Mouse (Mus musculus): Measurements from ENCODE around the gene Defb13. TPM values are rescaled to one million over a fixed set of nuclear protein-coding genes. Genes with fewer than 3 reads are reported as not detected.
"Not testable (repeated sequence)": the region's sequence is repeated elsewhere in the genome, so short reads cannot be mapped to it uniquely, and the experiment has no call there.

Defb13 gene
- not detected in 2 replicates for polyA plus RNA-seq (2015; fragmentation: Nextera tagmentation; extraction: Ambion mirVana)

- 90% methylated on average over 6 of the region's 6 CpGs for WGBS
These were observed at the start of gene Defb13 for GRCm38 (mm10) chr8:21946462-21946861. Gene Defb13, plus strand, starts transcription at chr8:21946762.

GRCm38 (mm10) chr8:21906290-21906689 lies 40.3 kb upstream of the Defb13 start, which contains the start of gene Defb11:
Gene Defb11, minus strand, starts transcription at chr8:21906412.
- H3K9ac ChIP-seq, result not testable (repeated sequence)
- peak; percentile 64; the same call in 1 of the 2 replicates for ATAC-seq (ENCODE audit: low FRiP score, low read depth)

More at GRCm38 (mm10) chr8:21946462-21946861, at the start of gene Defb13:
- no peak within 1 kb of the TSS for H3K27ac ChIP-seq
- no peaks in the 10 kb centered on the region for H3K36me3 ChIP-seq
- H3K4me3 ChIP-seq, result no peak within 1 kb of the TSS
- H3K9ac ChIP-seq, result no peak within 1 kb of the TSS
- H3K4me2 ChIP-seq (replicated peaks), result no peak within 1 kb of the TSS
- H3K9me3 ChIP-seq, result no peaks in the 10 kb centered on the region
- no peaks in the 10 kb centered on the region for H3K27me3 ChIP-seq
- no peaks in the 10 kb centered on the region for H3K4me1 ChIP-seq
- no peak for ATAC-seq (ENCODE audit: low FRiP score, low read depth)

GRCm38 (mm10) chr8:21911931-21912330 lies 34.6 kb upstream of the Defb13 start:
- no peak for ATAC-seq (ENCODE audit: low FRiP score, low read depth)
- 7% methylated on average over 1 of the region's 1 CpGs for WGBS

More at GRCm38 (mm10) chr8:21906290-21906689, 40.3 kb upstream of the Defb13 start, which contains the start of gene Defb11:
- H3K9me3 ChIP-seq; H3K4me3 ChIP-seq; H3K4me1 ChIP-seq; H3K4me2 ChIP-seq (replicated peaks); H3K27me3 ChIP-seq; H3K36me3 ChIP-seq; H3K27ac ChIP-seq: not testable (repeated sequence)

GRCm38 (mm10) chr8:21912554-21912953 lies 34.0 kb upstream of the Defb13 start:
- no peak overlapping the region for H3K4me3 ChIP-seq
- H3K36me3 ChIP-seq, result no peaks in the 10 kb centered on the region
- H3K9ac ChIP-seq, result no peak overlapping the region
- no peak for ATAC-seq (ENCODE audit: low FRiP score, low read depth)
- H3K4me1 ChIP-seq, result no peaks in the 10 kb centered on the region
- no peak overlapping the region for H3K4me2 ChIP-seq (replicated peaks)
- no peaks in the 10 kb centered on the region for H3K9me3 ChIP-seq
- no peak overlapping the region for H3K27ac ChIP-seq
- no peaks in the 10 kb centered on the region for H3K27me3 ChIP-seq
- WGBS, result 33% methylated on average over 2 of the region's 2 CpGs

More at GRCm38 (mm10) chr8:21911931-21912330, 34.6 kb upstream of the Defb13 start:
- Histone ChIP-seq H3K9ac (no peak overlapping the region), H3K27me3 (no peaks in the 10 kb centered on the region), H3K4me2 (replicated peaks) (no peak overlapping the region), H3K4me3 (no peak overlapping the region), H3K27ac (no peak overlapping the region), H3K4me1 (peaks cover 2% of the 10 kb centered on the region; the same call in 1 of the 2 replicates), H3K9me3 (no peaks in the 10 kb centered on the region), H3K36me3 (no peaks in the 10 kb centered on the region)

- Histone ChIP-seq H3K4me2 (replicated peaks) (no peak overlapping the region), H3K27ac (no peak overlapping the region), H3K27me3 (no peaks in the 10 kb centered on the region), H3K9me3 (no peaks in the 10 kb centered on the region), H3K4me3 (no peak overlapping the region), H3K9ac (no peak overlapping the region), H3K36me3 (no peaks in the 10 kb centered on the region), H3K4me1 (no peaks in the 10 kb centered on the region)
- ATAC-seq (ENCODE audit: low FRiP score, low read depth), result no peak
- 81% methylated on average over 3 of the region's 3 CpGs for WGBS
These were observed 30.9 kb upstream of the Defb13 start for GRCm38 (mm10) chr8:21915625-21916024.

GRCm38 (mm10) chr8:21930754-21931153 lies 15.8 kb upstream of the Defb13 start:
- not testable (repeated sequence) for H3K4me3 ChIP-seq; H3K4me1 ChIP-seq; ATAC-seq (ENCODE audit: low FRiP score, low read depth); H3K27ac ChIP-seq; H3K9me3 ChIP-seq; H3K36me3 ChIP-seq; H3K9ac ChIP-seq; H3K27me3 ChIP-seq; H3K4me2 ChIP-seq (replicated peaks)
- WGBS, result 85% methylated on average over 3 of the region's 3 CpGs

- H3K9me3 ChIP-seq, result no peaks in the 10 kb centered on the region
- no peak for ATAC-seq (ENCODE audit: low FRiP score, low read depth)
- no peak within 1 kb of the TSS for H3K4me2 ChIP-seq (replicated peaks)
- H3K4me1 ChIP-seq, result no peaks in the 10 kb centered on the region
- H3K36me3 ChIP-seq, result no peaks in the 10 kb centered on the region
- H3K27ac ChIP-seq, result no peak within 1 kb of the TSS
- no peak within 1 kb of the TSS for H3K4me3 ChIP-seq
- no peaks in the 10 kb centered on the region for H3K27me3 ChIP-seq
- no peak within 1 kb of the TSS for H3K9ac ChIP-seq
- WGBS, result 92% methylated on average over 6 of the region's 6 CpGs
These were observed 14.0 kb upstream of the Defb13 start, which contains the start of gene Defb15 for GRCm38 (mm10) chr8:21932610-21933009. Gene Defb15, minus strand, starts transcription at chr8:21932710.

GRCm38 (mm10) chr8:21938052-21938451 lies 8.5 kb upstream of the Defb13 start, which contains the start of gene Defb35:
Gene Defb35, plus strand, starts transcription at chr8:21938352.
- WGBS, result 80% methylated on average over 4 of the region's 4 CpGs
- not testable (repeated sequence) for H3K36me3 ChIP-seq; H3K9ac ChIP-seq; ATAC-seq (ENCODE audit: low FRiP score, low read depth); H3K4me1 ChIP-seq; H3K27me3 ChIP-seq; H3K27ac ChIP-seq; H3K4me2 ChIP-seq (replicated peaks); H3K9me3 ChIP-seq; H3K4me3 ChIP-seq

- Histone ChIP-seq H3K4me2 (replicated peaks) (no peak overlapping the region), H3K27me3 (no peaks in the 10 kb centered on the region), H3K36me3 (no peaks in the 10 kb centered on the region), H3K27ac (no peak overlapping the region), H3K4me3 (no peak overlapping the region), H3K9ac (no peak overlapping the region), H3K9me3 (no peaks in the 10 kb centered on the region), H3K4me1 (no peaks in the 10 kb centered on the region)
- 77% methylated on average over 9 of the region's 9 CpGs for WGBS
- no peak for ATAC-seq (ENCODE audit: low FRiP score, low read depth)
These were observed 902 bp downstream of the Defb13 start for GRCm38 (mm10) chr8:21947311-21948017.

GRCm38 (mm10) chr8:21955321-21955720 lies 8.8 kb downstream of the Defb13 start:
- H3K4me3 ChIP-seq, result no peak overlapping the region
- H3K9ac ChIP-seq, result no peak overlapping the region
- H3K4me2 ChIP-seq (replicated peaks), result no peak overlapping the region
- ATAC-seq (ENCODE audit: low FRiP score, low read depth), result no peak
- no peaks in the 10 kb centered on the region for H3K4me1 ChIP-seq
- H3K27me3 ChIP-seq, result no peaks in the 10 kb centered on the region
- H3K9me3 ChIP-seq, result no peaks in the 10 kb centered on the region
- 7% methylated on average over 9 of the region's 9 CpGs for WGBS
- H3K27ac ChIP-seq, result no peak overlapping the region
- H3K36me3 ChIP-seq, result no peaks in the 10 kb centered on the region

GRCm38 (mm10) chr8:21956336-21956735 lies 9.8 kb downstream of the Defb13 start:
- no peak for ATAC-seq (ENCODE audit: low FRiP score, low read depth)
- no peaks in the 10 kb centered on the region for H3K9me3 ChIP-seq
- no peak overlapping the region for H3K9ac ChIP-seq
- H3K27ac ChIP-seq, result no peak overlapping the region
- H3K36me3 ChIP-seq, result no peaks in the 10 kb centered on the region
- no peak overlapping the region for H3K4me2 ChIP-seq (replicated peaks)
- WGBS, result 79% methylated on average over 3 of the region's 3 CpGs
- no peaks in the 10 kb centered on the region for H3K4me1 ChIP-seq
- H3K4me3 ChIP-seq, result no peak overlapping the region
- H3K27me3 ChIP-seq, result no peaks in the 10 kb centered on the region

- H3K4me2 ChIP-seq (replicated peaks), result no peak within 1 kb of the TSS
- H3K9ac ChIP-seq, result no peak within 1 kb of the TSS
- no peaks in the 10 kb centered on the region for H3K27me3 ChIP-seq
- no peaks in the 10 kb centered on the region for H3K4me1 ChIP-seq
- no peak within 1 kb of the TSS for H3K27ac ChIP-seq
- H3K9me3 ChIP-seq, result no peaks in the 10 kb centered on the region
- no peak for ATAC-seq (ENCODE audit: low FRiP score, low read depth)
- WGBS, result 85% methylated on average over 2 of the region's 2 CpGs
- H3K36me3 ChIP-seq, result no peaks in the 10 kb centered on the region
- no peak within 1 kb of the TSS for H3K4me3 ChIP-seq
These were observed 11.9 kb downstream of the Defb13 start, which contains the start of gene Fam90a1a for GRCm38 (mm10) chr8:21958414-21958813. Gene Fam90a1a, plus strand, starts transcription at chr8:21958714.

- no peaks in the 10 kb centered on the region for H3K36me3 ChIP-seq
- ATAC-seq (ENCODE audit: low FRiP score, low read depth), result no peak
- H3K4me2 ChIP-seq (replicated peaks), result no peak overlapping the region
- no peak overlapping the region for H3K4me3 ChIP-seq
- H3K4me1 ChIP-seq, result no peaks in the 10 kb centered on the region
- no peaks in the 10 kb centered on the region for H3K9me3 ChIP-seq
- no peaks in the 10 kb centered on the region for H3K27me3 ChIP-seq
- H3K27ac ChIP-seq, result no peak overlapping the region
- no peak overlapping the region for H3K9ac ChIP-seq
- WGBS, result 68% methylated on average over 1 of the region's 1 CpGs
These were observed 20.1 kb downstream of the Defb13 start for GRCm38 (mm10) chr8:21966646-21967045.

Measured in limb, embryonic 13.5 days (tissue).